Mouse (Mus musculus) hindbrain, embryonic 11.5 days (tissue): ENCODE data around the gene Cc2d2a. TPM values are rescaled to one million over a fixed set of nuclear protein-coding genes. Genes with fewer than 3 reads are reported as not detected.

Source experiments
- ATAC-seq: fragments of 200-750 bp; cut with Nextera tagmentation; 2 replicates; pipeline ENCODE4 v1.8.0; 2017; ENCODE audit warnings: mild to moderate bottlenecking, moderate TSS enrichment, moderate library complexity; ENCODE audit not compliant: low FRiP score
- DNase-seq: peaks from one replicate; pipeline ENCODE4 v3.0.0-alpha.2; 2015; ENCODE audit warnings: low spot score
- H3K27ac ChIP-seq: fragments of 300-500 bp; sonication (generic); 2 replicates; pipeline ENCODE4 v1.5.1; 2014; ENCODE audit warnings: mild to moderate bottlenecking, low read depth, low read length
- H3K27me3 ChIP-seq: fragments of 300-500 bp; sonication (generic); 2 replicates; pipeline ENCODE4 v1.6.1; 2014; ENCODE audit warnings: mild to moderate bottlenecking, low read length, moderate library complexity, mixed read lengths; ENCODE audit not compliant: control insufficient read depth, insufficient read depth
- H3K36me3 ChIP-seq: fragments of 300-500 bp; sonication (generic); 2 replicates; pipeline ENCODE4 v1.6.1; 2014; ENCODE audit warnings: mild to moderate bottlenecking, low read length, moderate library complexity, mixed read lengths; ENCODE audit not compliant: control insufficient read depth, insufficient read depth
- H3K4me1 ChIP-seq: fragments of 300-500 bp; sonication (generic); replicated peaks from 2 replicates; pipeline ENCODE4 v1.6.1; 2014; ENCODE audit warnings: low read length, mixed read lengths; ENCODE audit not compliant: control insufficient read depth, insufficient read depth
- H3K4me2 ChIP-seq: fragments of 300-500 bp; sonication (generic); replicated peaks from 2 replicates; pipeline ENCODE4 v1.6.1; 2014; ENCODE audit warnings: mild to moderate bottlenecking, low read depth, low read length
- H3K4me3 ChIP-seq: fragments of 300-500 bp; sonication (generic); 2 replicates; pipeline ENCODE4 v1.5.1; 2014; ENCODE audit warnings: low read depth, low read length
- H3K9ac ChIP-seq: fragments of 300-500 bp; sonication (generic); 2 replicates; pipeline ENCODE4 v1.6.1; 2014; ENCODE audit warnings: low read depth, low read length
- H3K9me3 ChIP-seq: fragments of 300-500 bp; sonication (generic); 2 replicates; pipeline ENCODE4 v1.6.1; 2016; ENCODE audit warnings: low read length; ENCODE audit not compliant: control insufficient read depth
- WGBS: fragments of 180-500 bp; shearing (Covaris S2); extraction: QIAGEN DNeasy Blood & Tissue Kit; methylation state at CpG from one replicate; pipeline ENCODE4 v1.1.7; 2014; 5-methylcytosine and 5-hydroxymethylcytosine counted together
- polyA plus RNA-seq: library from polyadenylated mRNA; unstranded; fragments of >200 nt; fragmentation: Nextera tagmentation; extraction: Ambion mirVana; gene quantifications from 2 replicates; pipeline ENCODE4 v1.2.1, GENCODE M21; 2014

Cc2d2a gene
- polyA plus RNA-seq, 1 experiment from 2014 or later, result 9.4 TPM

DNA sequence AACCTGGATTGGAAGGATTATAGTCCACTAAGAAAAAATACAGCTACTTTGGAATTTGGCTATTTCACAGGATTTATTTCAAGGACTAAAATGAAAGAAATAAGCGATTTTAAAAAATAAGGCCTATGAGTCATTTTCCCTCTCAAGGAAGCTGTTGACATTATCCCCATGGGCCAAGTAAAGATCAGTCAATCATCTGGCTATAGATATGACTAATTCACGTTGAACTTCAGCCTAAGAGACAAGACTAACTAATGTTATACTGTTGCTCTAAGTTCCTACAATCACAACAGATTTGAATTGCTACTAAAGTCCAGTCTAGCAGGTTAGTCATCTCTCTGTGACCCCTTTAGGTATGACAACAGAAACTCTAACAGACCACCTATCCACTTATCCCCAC is 121.8 kb downstream of the Cc2d2a start:
- Histone ChIP-seq H3K36me3 (no peaks in the 10 kb centered on the region), H3K27ac (no peak overlapping the region), H3K9ac (no peak overlapping the region), H3K27me3 (no peaks in the 10 kb centered on the region), H3K4me2 (no peak overlapping the region), H3K4me3 (no peak overlapping the region), H3K4me1 (no peaks in the 10 kb centered on the region), H3K9me3 (no peaks in the 10 kb centered on the region)
- ATAC-seq (no peak), DNase-seq (no peak)
- 93% methylated on average over 2 of the region's 2 CpGs for WGBS

DNA sequence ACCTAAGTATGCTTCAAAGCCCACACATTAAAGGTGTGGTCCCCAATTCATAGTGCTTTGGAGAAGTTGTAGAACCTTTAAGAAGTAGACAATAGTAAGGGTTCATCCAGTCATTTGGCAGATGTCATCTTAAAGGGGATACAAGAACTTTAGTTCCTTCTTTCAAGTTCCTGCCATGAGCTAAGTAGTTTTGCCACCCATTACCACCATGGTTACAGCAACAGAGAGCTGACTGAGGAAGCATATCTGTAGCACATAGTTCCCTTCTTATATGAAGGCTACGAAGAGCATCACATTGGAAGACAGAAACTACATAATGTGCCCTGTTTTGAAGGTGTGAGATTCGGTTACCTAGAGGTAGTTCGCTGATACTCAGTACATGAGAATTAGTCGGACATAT is 124.5 kb downstream of the Cc2d2a start:
- no peak overlapping the region for H3K4me3 ChIP-seq
- ATAC-seq, result no peak
- H3K36me3 ChIP-seq, result no peaks in the 10 kb centered on the region
- no peaks in the 10 kb centered on the region for H3K4me1 ChIP-seq
- no peak for DNase-seq
- 90% methylated on average over 4 of the region's 4 CpGs for WGBS
- H3K4me2 ChIP-seq, result no peak overlapping the region
- no peaks in the 10 kb centered on the region for H3K27me3 ChIP-seq
- H3K9me3 ChIP-seq, result no peaks in the 10 kb centered on the region
- H3K9ac ChIP-seq, result no peak overlapping the region
- no peak overlapping the region for H3K27ac ChIP-seq

DNA sequence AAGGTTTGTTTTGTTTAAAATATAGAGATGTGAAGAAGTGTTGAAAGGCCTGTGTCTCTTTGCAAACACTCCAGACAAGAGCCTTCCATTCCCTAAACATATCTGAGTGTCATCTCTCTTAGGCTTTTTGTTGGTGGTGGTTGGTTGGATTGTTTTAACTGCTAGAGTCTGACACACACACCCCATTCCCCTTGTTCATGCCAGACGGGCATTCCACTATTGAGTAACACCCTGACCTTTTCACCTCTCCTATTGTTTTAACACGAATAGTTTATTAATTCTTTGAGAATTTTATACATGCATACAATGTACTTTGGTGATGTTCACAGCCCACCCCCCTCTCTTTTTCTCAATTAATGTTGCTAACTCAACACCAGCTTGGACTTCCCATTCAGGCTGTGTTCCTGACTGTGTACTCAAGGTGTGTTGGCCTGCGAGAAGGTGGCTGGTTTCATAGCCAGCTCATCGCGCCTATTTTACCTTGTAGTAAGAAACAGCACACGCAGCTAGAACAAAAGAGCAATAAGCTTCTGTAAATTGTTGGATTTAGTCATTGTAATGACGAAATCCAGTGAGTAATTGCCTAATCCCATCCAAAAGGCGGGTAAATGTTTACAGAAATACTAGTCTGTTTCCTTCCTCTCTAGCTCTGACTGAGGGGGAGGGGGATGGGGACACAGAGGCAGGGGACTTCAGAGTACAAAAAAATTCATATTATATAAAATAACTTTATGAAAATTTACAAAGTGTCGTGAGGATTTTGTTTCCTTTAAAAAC is 126.0 kb downstream of the Cc2d2a start:
- H3K9ac ChIP-seq, result no peak overlapping the region
- no peak overlapping the region for H3K27ac ChIP-seq
- 81% methylated on average over 9 of the region's 9 CpGs for WGBS
- no peaks in the 10 kb centered on the region for H3K9me3 ChIP-seq
- no peak for ATAC-seq
- no peaks in the 10 kb centered on the region for H3K36me3 ChIP-seq
- H3K4me2 ChIP-seq, result no peak overlapping the region
- H3K4me3 ChIP-seq, result no peak overlapping the region
- H3K4me1 ChIP-seq, result no peaks in the 10 kb centered on the region
- H3K27me3 ChIP-seq, result no peaks in the 10 kb centered on the region
- no peak for DNase-seq

Other genes starting within 250 kb of the Cc2d2a start
- 1.1 and 1.3 TPM in 2 replicates for gene C1qtnf7, start 146.8 kb upstream of the Cc2d2a start, polyA plus RNA-seq
- gene Bst1, start 156.5 kb downstream of the Cc2d2a start, polyA plus RNA-seq, result not detected in 2 replicates
- 66.3 and 71.4 TPM in 2 replicates for gene Fbxl5, start 159.3 kb downstream of the Cc2d2a start, polyA plus RNA-seq
- gene Cd38, start 206.2 kb downstream of the Cc2d2a start, polyA plus RNA-seq, result 8.0 and 8.9 TPM in 2 replicates